Mouse (Mus musculus): ENCODE results near the gene Abhd13. TPM values are rescaled to one million over a fixed set of nuclear protein-coding genes. Genes with fewer than 3 reads are reported as not detected.

Gene Abhd13
- polyA plus RNA-seq (2015; fragmentation: Nextera tagmentation; extraction: Ambion mirVana), result 13.8 and 15.0 TPM in 2 replicates

DNA sequence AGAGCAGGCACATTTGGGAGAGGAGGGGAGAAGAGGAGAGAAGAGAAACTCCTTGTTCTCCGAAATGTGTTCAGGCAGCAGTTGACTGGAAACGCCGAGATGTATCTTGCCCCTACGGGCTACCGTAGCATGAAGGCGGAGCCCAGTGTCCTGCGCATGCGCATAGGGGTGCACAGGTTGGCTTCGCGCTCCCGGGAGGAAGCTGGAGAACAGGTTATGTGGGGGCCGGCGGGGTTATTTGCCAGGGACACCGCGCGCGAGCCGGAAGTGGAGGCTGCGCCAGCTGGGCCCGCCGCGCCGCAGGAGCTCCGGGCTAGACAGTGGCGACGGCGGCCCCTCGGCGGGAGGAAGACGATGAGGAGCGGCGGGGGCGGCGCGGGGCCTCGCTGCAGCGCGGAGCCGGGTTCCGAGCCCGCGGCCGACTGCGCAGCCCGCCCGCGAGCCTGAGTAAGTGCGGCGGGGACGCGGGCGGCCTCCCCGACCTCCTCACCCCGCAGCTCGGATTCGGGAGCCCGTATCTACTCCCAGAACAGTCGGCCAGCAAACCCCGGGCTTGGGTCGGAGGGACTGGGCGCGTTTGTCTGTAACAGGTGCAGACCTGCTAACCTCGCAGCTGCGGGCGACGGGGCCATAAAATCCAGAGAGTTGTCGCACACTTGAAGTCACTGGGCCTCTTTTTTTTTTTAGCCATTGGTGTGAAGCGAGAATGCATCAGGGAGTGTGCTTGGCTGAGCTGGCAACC lies at the start of gene Abhd13, which contains the start of gene Lig4:
Abhd13 (plus strand) TSS at position 135 of the 742 bp plus-strand sequence.
Lig4 (minus strand) TSS at position 114 of the 742 bp plus-strand sequence.
- ATAC-seq (ENCODE audit: low read depth), result peak; percentile 66
- WGBS, result 0% methylated on average over 53 of the region's 68 CpGs
- Histone ChIP-seq H3K4me1 (replicated peaks; ENCODE audit: control insufficient read depth, insufficient read depth, low read length) (peaks cover 27% of the 10 kb centered on the region), H3K4me3 (ENCODE audit: low read length) (peak within 1 kb of the TSS; percentile 94), H3K9ac (ENCODE audit: low read length) (peak within 1 kb of the TSS; percentile 95), H3K36me3 (ENCODE audit: control insufficient read depth, insufficient read depth, low read length) (peaks cover 4% of the 10 kb centered on the region), H3K27me3 (ENCODE audit: control insufficient read depth, insufficient read depth, low read depth, low read length) (no peaks in the 10 kb centered on the region), H3K4me2 (ENCODE audit: low read depth, low read length) (peak within 1 kb of the TSS; percentile 83), H3K9me3 (ENCODE audit: control insufficient read depth, low read length) (no peaks in the 10 kb centered on the region), H3K27ac (ENCODE audit: low read length) (peak within 1 kb of the TSS; percentile 82)

DNA sequence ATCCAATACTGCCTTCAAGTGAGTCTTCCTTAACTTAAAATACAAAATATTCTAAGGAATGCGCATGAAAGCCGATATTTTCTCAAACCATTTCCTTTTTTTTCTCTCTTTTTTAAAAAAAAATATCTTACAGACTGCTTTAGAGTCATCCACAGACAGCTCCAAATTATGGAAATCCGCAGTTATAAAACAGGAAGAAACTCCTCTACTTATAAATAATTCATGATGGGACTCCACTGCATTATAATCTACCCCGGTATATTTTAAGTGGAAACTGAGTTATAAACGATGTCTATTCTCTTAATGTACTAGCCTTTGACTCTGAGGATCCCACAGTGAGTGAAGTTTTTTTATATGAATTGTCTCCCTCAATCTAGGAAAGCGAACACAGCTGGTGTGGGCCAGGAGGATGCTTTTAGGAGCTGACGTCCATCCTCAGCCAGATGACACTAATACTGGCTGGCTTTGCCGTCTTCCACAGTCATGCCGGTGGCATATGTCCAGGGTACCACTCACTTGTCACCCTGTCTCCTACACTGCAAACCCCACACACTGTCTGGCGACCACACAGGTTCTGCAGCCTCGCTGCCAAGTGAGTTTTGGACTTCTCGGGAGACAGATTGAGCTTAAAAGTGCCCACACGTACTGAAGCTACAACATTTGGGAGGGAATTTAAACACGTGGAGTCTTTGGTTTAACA lies 47.6 kb upstream of the Abhd13 start:
- ATAC-seq (ENCODE audit: low read depth), result no peak

DNA sequence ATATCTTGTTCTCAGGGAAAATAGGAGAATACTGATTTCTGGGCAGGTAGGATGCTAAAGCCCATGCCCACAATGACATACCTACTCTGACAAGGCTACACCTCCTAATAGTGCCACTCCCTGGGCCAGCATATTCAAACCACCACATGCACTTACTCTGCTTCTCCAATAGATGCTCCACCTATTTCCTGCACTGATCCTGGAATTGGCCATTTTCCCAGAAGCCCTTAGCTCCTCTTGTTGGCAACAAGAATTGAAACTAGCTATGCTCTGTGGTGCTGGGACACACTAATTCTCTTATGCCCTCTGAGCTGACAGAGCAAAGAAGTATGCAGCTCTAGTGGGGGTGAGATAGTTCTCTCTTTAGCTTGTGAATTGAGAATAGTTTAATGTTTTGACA lies 44.8 kb upstream of the Abhd13 start:
- Histone ChIP-seq H3K36me3 (ENCODE audit: control insufficient read depth, insufficient read depth, low read length) (no peaks in the 10 kb centered on the region), H3K9me3 (ENCODE audit: control insufficient read depth, low read length) (no peaks in the 10 kb centered on the region), H3K9ac (ENCODE audit: low read length) (no peak overlapping the region), H3K4me2 (ENCODE audit: low read depth, low read length) (no peak overlapping the region), H3K27ac (ENCODE audit: low read length) (no peak overlapping the region), H3K4me3 (ENCODE audit: low read length) (no peak overlapping the region), H3K27me3 (ENCODE audit: control insufficient read depth, insufficient read depth, low read depth, low read length) (no peaks in the 10 kb centered on the region), H3K4me1 (replicated peaks; ENCODE audit: control insufficient read depth, insufficient read depth, low read length) (no peaks in the 10 kb centered on the region)
- no peak for ATAC-seq (ENCODE audit: low read depth)

More for the DNA sequence above, 47.6 kb upstream of the Abhd13 start:
- Histone ChIP-seq H3K4me3 (ENCODE audit: low read length) (no peak overlapping the region), H3K27me3 (ENCODE audit: control insufficient read depth, insufficient read depth, low read depth, low read length) (no peaks in the 10 kb centered on the region), H3K4me1 (replicated peaks; ENCODE audit: control insufficient read depth, insufficient read depth, low read length) (no peaks in the 10 kb centered on the region), H3K9me3 (ENCODE audit: control insufficient read depth, low read length) (no peaks in the 10 kb centered on the region), H3K36me3 (ENCODE audit: control insufficient read depth, insufficient read depth, low read length) (no peaks in the 10 kb centered on the region), H3K27ac (ENCODE audit: low read length) (no peak overlapping the region), H3K9ac (ENCODE audit: low read length) (no peak overlapping the region), H3K4me2 (ENCODE audit: low read depth, low read length) (no peak overlapping the region)
- WGBS, result 56% methylated on average over 14 of the region's 14 CpGs

DNA sequence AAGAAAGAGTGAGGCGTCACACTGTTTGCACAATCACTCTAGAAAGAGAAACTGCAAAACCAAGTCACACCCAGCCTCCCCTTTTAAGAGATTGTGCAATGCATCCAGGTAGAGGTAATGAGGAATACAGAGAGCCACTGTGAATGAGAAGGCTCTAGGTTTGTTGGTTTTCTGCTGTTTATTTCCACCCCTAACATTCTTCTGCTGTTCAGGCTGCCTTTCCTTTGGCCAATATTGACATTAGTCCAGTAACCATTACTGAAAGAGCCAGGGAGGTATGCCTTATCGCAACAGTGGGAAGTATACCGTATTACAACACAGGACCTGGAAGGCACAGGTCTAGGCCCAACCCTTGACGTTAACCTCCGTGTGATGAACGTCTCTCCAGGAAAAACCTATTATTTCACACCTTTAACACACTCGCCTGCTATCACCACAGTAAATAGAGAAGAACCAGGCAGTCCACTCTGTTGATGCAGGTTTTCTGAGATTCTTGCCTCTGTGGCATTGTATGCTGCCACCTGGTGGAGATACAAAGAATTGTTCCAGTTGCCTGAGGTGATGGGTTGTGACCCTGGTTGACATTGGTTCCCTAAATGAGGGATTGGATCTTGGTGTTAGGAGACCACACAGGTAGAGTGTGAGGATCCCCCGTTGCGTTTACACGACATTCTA lies 42.5 kb upstream of the Abhd13 start:
- no peak overlapping the region for H3K9ac ChIP-seq (ENCODE audit: low read length)
- no peaks in the 10 kb centered on the region for H3K36me3 ChIP-seq (ENCODE audit: control insufficient read depth, insufficient read depth, low read length)
- 21% methylated on average over 10 of the region's 10 CpGs for WGBS
- peak; percentile 96 for ATAC-seq (ENCODE audit: low read depth)
- no peak overlapping the region for H3K4me3 ChIP-seq (ENCODE audit: low read length)
- no peaks in the 10 kb centered on the region for H3K27me3 ChIP-seq (ENCODE audit: control insufficient read depth, insufficient read depth, low read depth, low read length)
- no peaks in the 10 kb centered on the region for H3K9me3 ChIP-seq (ENCODE audit: control insufficient read depth, low read length)
- peak overlapping the region; percentile 83 for H3K27ac ChIP-seq (ENCODE audit: low read length)
- H3K4me2 ChIP-seq (ENCODE audit: low read depth, low read length), result no peak overlapping the region
- no peaks in the 10 kb centered on the region for H3K4me1 ChIP-seq (replicated peaks; ENCODE audit: control insufficient read depth, insufficient read depth, low read length)

DNA sequence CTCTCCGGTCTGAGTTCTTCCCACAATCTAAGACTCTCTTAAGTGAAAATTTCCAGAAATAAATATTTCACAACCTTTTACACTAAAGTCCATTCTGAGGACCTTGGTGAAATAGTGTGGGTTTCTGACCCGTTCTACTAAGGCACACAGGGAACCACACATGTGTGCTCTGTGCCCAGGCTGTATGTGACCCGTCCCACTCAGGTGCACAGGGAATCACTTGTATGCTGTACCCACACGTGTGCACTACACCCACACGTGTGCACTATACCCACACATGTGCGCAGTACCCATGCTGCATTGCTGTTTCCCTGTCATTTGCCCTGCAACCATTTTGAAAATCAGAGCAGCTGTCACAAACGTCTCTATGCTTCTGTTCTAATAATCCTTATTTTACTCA lies 41.9 kb upstream of the Abhd13 start:
- Histone ChIP-seq H3K4me1 (replicated peaks; ENCODE audit: control insufficient read depth, insufficient read depth, low read length) (no peaks in the 10 kb centered on the region), H3K36me3 (ENCODE audit: control insufficient read depth, insufficient read depth, low read length) (no peaks in the 10 kb centered on the region), H3K4me3 (ENCODE audit: low read length) (no peak overlapping the region), H3K27ac (ENCODE audit: low read length) (peak overlapping the region; percentile 76), H3K27me3 (ENCODE audit: control insufficient read depth, insufficient read depth, low read depth, low read length) (no peaks in the 10 kb centered on the region), H3K9ac (ENCODE audit: low read length) (no peak overlapping the region), H3K9me3 (ENCODE audit: control insufficient read depth, low read length) (no peaks in the 10 kb centered on the region), H3K4me2 (ENCODE audit: low read depth, low read length) (no peak overlapping the region)
- WGBS, result 59% methylated on average over 7 of the region's 7 CpGs
- peak; percentile 13; the same call in 1 of the 2 replicates for ATAC-seq (ENCODE audit: low read depth)

DNA sequence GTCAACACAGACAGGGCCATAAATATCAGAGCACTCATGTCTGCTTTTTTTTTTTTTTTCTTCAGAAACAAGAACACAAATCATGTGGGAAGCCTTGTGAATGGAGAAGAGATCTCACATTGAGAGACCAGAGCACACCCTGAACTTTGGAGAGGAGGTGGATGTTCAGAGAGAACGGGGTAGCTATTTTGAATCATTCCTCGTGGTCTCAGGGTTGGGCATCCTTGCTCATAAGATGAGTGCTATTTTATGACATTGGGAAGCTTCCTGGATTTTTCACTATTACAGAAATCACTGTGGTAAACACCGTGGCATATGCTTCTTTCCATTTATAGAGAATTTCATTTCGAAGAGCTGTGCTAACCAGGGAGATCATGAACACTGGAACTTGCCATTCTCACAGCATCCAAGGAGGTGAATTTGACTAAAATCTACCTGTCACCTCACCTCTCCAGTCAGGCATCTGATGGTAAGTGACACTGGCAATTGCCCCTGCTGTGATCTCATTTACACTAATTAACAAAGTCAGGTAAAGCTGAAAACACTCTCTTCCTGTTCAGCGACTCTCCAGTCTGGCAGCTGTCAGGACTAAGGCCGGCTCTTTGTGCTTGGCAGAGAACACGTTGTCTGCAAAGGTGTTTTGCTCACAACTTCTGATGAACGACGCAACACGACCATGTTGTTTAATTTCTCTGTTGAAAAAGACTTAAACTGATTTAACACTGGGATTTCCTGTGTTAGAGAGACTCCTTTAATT lies 28.2 kb upstream of the Abhd13 start:
- WGBS, result 50% methylated on average over 10 of the region's 10 CpGs

DNA sequence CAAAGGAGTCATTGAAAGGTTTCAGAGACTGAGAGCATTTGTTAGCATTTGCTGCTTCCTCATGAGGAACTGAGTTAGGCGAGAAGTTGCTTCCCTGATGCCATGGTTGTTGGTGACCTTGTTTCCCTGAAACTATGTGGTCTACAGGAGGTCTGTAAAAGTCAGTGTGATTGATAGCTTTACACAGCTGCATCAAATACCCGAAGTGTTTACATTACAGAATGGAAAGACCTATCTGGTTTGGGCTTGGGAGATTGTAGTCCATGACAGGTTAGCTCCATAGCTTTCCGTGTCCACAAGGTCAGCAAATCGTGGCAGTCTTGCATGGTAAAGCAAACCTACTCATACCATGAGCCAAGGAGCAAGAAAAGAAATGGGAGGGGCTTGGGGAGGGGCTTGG lies 19.2 kb upstream of the Abhd13 start:
- H3K9me3 ChIP-seq (ENCODE audit: control insufficient read depth, low read length), result no peaks in the 10 kb centered on the region
- no peaks in the 10 kb centered on the region for H3K36me3 ChIP-seq (ENCODE audit: control insufficient read depth, insufficient read depth, low read length)
- ATAC-seq (ENCODE audit: low read depth), result no peak
- no peak overlapping the region for H3K27ac ChIP-seq (ENCODE audit: low read length)
- H3K27me3 ChIP-seq (ENCODE audit: control insufficient read depth, insufficient read depth, low read depth, low read length), result no peaks in the 10 kb centered on the region
- no peak overlapping the region for H3K4me3 ChIP-seq (ENCODE audit: low read length)
- no peaks in the 10 kb centered on the region for H3K4me1 ChIP-seq (replicated peaks; ENCODE audit: control insufficient read depth, insufficient read depth, low read length)
- WGBS, result 50% methylated on average over 4 of the region's 4 CpGs
- H3K9ac ChIP-seq (ENCODE audit: low read length), result no peak overlapping the region
- no peak overlapping the region for H3K4me2 ChIP-seq (ENCODE audit: low read depth, low read length)

More for the DNA sequence above, 28.2 kb upstream of the Abhd13 start:
- no peak overlapping the region for H3K27ac ChIP-seq (ENCODE audit: low read length)
- H3K36me3 ChIP-seq (ENCODE audit: control insufficient read depth, insufficient read depth, low read length), result no peaks in the 10 kb centered on the region
- no peak overlapping the region for H3K4me3 ChIP-seq (ENCODE audit: low read length)
- no peak for ATAC-seq (ENCODE audit: low read depth)
- H3K9me3 ChIP-seq (ENCODE audit: control insufficient read depth, low read length), result no peaks in the 10 kb centered on the region
- no peak overlapping the region for H3K9ac ChIP-seq (ENCODE audit: low read length)
- H3K4me2 ChIP-seq (ENCODE audit: low read depth, low read length), result no peak overlapping the region
- no peaks in the 10 kb centered on the region for H3K27me3 ChIP-seq (ENCODE audit: control insufficient read depth, insufficient read depth, low read depth, low read length)
- no peaks in the 10 kb centered on the region for H3K4me1 ChIP-seq (replicated peaks; ENCODE audit: control insufficient read depth, insufficient read depth, low read length)

DNA sequence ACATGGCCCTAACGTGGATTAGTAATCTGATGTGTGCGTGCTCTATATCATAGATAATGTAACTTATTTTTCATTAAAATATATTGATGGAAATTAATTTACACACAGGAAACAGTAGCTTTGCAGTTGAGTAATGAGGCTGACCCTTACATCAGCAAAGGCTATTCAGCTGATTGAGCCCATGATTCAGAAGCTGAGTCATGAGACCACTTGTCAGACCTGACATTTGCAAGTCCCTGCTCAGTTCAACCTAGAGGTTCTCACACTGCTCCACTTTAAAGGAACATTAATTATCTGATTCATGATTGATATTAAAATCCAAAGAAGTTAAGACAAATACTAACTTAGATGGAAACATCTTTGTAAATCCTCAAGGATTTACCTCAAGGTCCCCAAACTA lies 17.6 kb upstream of the Abhd13 start:
- no peak overlapping the region for H3K9ac ChIP-seq (ENCODE audit: low read length)
- H3K4me2 ChIP-seq (ENCODE audit: low read depth, low read length), result no peak overlapping the region
- no peak for ATAC-seq (ENCODE audit: low read depth)
- no peak overlapping the region for H3K27ac ChIP-seq (ENCODE audit: low read length)
- no peak overlapping the region for H3K4me3 ChIP-seq (ENCODE audit: low read length)
- no peaks in the 10 kb centered on the region for H3K9me3 ChIP-seq (ENCODE audit: control insufficient read depth, low read length)
- no peaks in the 10 kb centered on the region for H3K36me3 ChIP-seq (ENCODE audit: control insufficient read depth, insufficient read depth, low read length)
- no peaks in the 10 kb centered on the region for H3K27me3 ChIP-seq (ENCODE audit: control insufficient read depth, insufficient read depth, low read depth, low read length)
- H3K4me1 ChIP-seq (replicated peaks; ENCODE audit: control insufficient read depth, insufficient read depth, low read length), result no peaks in the 10 kb centered on the region
- 85% methylated on average over 2 of the region's 2 CpGs for WGBS

All from lung, embryonic 16.5 days (tissue).